Mouse (Mus musculus): ENCODE data around the gene Ltk. TPM values are rescaled to one million over a fixed set of nuclear protein-coding genes. Genes with fewer than 3 reads are reported as not detected.
A peak's percentile ranks its signal among the peaks of the same experiment; 100 is the strongest.

Gene Ltk
- polyA plus RNA-seq, 1 experiment from 2014 or later, result 0.29 TPM

DNA sequence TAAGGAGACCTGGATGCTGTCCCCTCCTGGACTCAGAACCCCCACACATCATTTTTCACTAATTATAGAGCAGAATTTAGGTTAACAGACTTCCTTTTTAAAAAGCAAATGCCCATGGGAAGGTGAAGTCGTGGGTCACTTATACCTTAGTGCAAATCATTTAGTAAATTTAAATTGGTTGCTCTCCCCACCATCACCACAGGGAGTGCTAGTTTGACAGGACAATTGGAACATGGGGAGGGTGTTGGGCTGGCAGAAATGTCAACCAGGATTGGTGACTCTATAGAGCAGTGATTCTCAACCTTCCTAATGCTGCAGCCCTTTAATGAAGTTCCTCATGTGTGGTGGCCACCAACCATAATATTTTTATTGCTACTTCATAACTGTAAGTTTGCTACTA lies 14.9 kb downstream of the Ltk start:
- H3K9ac ChIP-seq (ENCODE audit: low read length), result no peak overlapping the region
- peak; percentile 30 for DNase-seq (ENCODE audit: low spot score)

DNA sequence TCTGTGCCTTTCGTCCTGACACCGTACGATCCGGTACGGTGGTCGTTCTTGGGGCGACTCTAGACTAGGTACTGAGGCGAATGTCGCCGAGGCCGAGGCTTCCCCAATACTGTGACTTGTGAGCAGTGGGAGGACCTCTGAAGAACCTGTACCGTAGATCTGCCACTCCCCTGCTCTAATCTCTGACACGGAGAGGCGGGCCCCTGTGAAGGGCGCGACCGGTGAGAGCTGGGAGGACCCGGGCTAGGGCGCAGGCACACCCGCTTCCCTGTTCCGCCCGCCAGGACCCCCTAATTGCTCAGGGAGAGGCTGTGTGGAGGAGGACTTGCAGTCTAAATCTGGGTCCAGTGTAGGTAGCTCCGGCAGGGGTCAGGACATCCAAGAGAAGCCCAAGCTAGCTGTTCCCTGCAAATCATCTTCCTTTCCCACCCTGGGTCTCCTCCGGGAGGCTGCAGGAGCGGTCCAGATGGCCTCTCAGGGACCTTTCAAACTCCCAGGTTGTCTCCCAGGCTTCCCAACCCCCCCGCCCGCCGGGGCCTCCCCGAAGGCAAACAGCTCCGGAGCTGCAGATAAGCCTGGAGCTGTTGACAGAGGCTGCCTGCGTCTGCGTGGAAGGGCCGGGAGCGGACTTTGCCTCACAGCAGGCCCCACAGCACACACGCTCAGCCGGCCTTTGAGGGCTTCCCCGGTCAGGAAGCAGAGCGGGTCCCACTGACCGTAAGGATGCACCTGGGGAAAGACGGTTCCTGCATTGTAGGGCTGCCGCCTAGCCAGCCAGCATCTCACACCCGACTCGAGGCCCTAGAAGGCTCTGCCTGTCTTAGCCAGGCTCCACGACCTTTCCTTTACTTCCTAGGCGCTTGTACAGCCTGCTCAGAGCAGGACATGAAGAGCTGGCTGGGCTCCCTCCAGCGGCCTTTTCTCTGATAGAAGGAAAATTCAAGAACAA lies 15.8 kb downstream of the Ltk start:
- H3K27me3 ChIP-seq (replicated peaks; ENCODE audit: control insufficient read depth, insufficient read depth, low read length), result peaks cover 43% of the 10 kb centered on the region
- H3K4me3 ChIP-seq (ENCODE audit: low read depth, low read length), result peak overlapping the region; percentile 4; the same call in 1 of the 2 replicates
- peak overlapping the region; percentile 29 for H3K4me2 ChIP-seq (ENCODE audit: low read length)
- no peak overlapping the region for H3K27ac ChIP-seq (ENCODE audit: low read depth, low read length)
- H3K9ac ChIP-seq (ENCODE audit: low read length), result no peak overlapping the region
- WGBS, result 4% methylated on average over 45 of the region's 46 CpGs
- H3K9me3 ChIP-seq (replicated peaks; ENCODE audit: control insufficient read depth, low read length), result no peaks in the 10 kb centered on the region
- no peak for ATAC-seq
- peak; percentile 14 for DNase-seq (ENCODE audit: low spot score)
- H3K4me1 ChIP-seq (ENCODE audit: control insufficient read depth, insufficient read depth, low read length), result peaks cover 14% of the 10 kb centered on the region; the same call in 1 of the 2 replicates
- H3K36me3 ChIP-seq (ENCODE audit: control insufficient read depth, insufficient read depth, low read length), result no peaks in the 10 kb centered on the region

More for the DNA sequence above, 14.9 kb downstream of the Ltk start:
- 8% methylated on average over 1 of the region's 1 CpGs for WGBS
- Histone ChIP-seq H3K4me2 (ENCODE audit: low read length) (no peak overlapping the region), H3K4me3 (ENCODE audit: low read depth, low read length) (no peak overlapping the region), H3K27me3 (replicated peaks; ENCODE audit: control insufficient read depth, insufficient read depth, low read length) (peaks cover 43% of the 10 kb centered on the region), H3K27ac (ENCODE audit: low read depth, low read length) (no peak overlapping the region), H3K36me3 (ENCODE audit: control insufficient read depth, insufficient read depth, low read length) (no peaks in the 10 kb centered on the region), H3K4me1 (ENCODE audit: control insufficient read depth, insufficient read depth, low read length) (peaks cover 14% of the 10 kb centered on the region; the same call in 1 of the 2 replicates), H3K9me3 (replicated peaks; ENCODE audit: control insufficient read depth, low read length) (no peaks in the 10 kb centered on the region)
- ATAC-seq, result no peak

DNA sequence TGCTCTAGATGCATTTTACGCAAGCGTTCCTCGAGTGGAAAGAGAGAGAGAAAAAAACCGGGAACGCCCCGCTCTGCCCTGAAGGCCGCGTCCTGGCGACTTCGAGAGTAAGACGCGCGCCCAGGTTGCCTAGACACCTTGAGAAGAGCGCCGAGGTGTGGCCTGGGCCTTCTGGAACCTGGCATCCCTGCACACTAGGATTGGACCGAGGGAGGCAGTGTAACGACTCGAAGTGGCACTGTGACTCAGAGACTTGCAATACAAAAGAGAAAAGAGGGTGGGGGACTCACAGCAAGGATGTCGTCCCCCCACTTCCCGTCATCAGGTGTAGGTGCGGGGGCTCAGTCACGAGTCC lies 16.4 kb downstream of the Ltk start:
- DNase-seq (ENCODE audit: low spot score), result no peak
- H3K36me3 ChIP-seq (ENCODE audit: control insufficient read depth, insufficient read depth, low read length), result no peaks in the 10 kb centered on the region
- peaks cover 14% of the 10 kb centered on the region; the same call in 1 of the 2 replicates for H3K4me1 ChIP-seq (ENCODE audit: control insufficient read depth, insufficient read depth, low read length)
- H3K9me3 ChIP-seq (replicated peaks; ENCODE audit: control insufficient read depth, low read length), result no peaks in the 10 kb centered on the region
- H3K27me3 ChIP-seq (replicated peaks; ENCODE audit: control insufficient read depth, insufficient read depth, low read length), result peaks cover 43% of the 10 kb centered on the region
- 7% methylated on average over 22 of the region's 22 CpGs for WGBS
- peak overlapping the region; percentile 4; the same call in 1 of the 2 replicates for H3K4me3 ChIP-seq (ENCODE audit: low read depth, low read length)
- H3K9ac ChIP-seq (ENCODE audit: low read length), result no peak overlapping the region
- H3K4me2 ChIP-seq (ENCODE audit: low read length), result peak overlapping the region; percentile 13; the same call in 1 of the 2 replicates
- H3K27ac ChIP-seq (ENCODE audit: low read depth, low read length), result no peak overlapping the region
- no peak for ATAC-seq

DNA sequence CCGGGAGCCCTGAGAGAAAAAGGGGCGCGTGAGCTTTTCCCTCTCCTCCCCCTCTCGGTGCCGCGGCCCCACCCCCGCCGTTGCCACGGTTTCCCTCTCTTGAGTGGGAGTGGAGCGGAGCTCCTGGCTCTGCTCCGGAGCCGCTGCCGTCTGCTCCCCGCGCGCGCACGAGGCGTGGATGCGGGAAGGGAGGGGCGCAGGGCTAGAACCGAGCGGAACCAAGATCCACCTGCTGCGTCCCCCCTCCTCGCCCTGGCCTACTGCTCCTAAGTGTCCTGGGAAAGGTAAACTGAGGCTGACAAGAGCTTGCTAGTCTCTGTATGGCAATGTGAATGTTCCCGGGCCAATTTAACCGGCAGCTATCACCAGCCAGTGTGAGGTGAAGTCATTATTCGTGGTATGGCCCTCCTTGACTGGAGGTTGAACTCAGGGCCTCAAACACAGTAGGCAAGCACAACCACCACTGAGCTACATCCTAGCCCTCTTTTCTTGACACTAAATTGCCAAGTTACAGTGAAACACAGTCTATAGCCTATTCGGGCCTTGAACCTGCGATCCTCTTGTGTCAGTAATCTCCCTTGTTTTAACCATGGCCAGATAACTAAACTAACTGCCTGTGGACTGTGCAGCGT lies 16.9 kb downstream of the Ltk start:
- Histone ChIP-seq H3K27ac (ENCODE audit: low read depth, low read length) (no peak overlapping the region), H3K9ac (ENCODE audit: low read length) (no peak overlapping the region; the same call in 1 of the 2 replicates), H3K4me3 (ENCODE audit: low read depth, low read length) (peak overlapping the region; percentile 56), H3K27me3 (replicated peaks; ENCODE audit: control insufficient read depth, insufficient read depth, low read length) (peaks cover 43% of the 10 kb centered on the region), H3K4me2 (ENCODE audit: low read length) (peak overlapping the region; percentile 99), H3K36me3 (ENCODE audit: control insufficient read depth, insufficient read depth, low read length) (no peaks in the 10 kb centered on the region), H3K4me1 (ENCODE audit: control insufficient read depth, insufficient read depth, low read length) (peaks cover 14% of the 10 kb centered on the region; the same call in 1 of the 2 replicates), H3K9me3 (replicated peaks; ENCODE audit: control insufficient read depth, low read length) (no peaks in the 10 kb centered on the region)
- ATAC-seq (no peak), DNase-seq (ENCODE audit: low spot score) (no peak)
- 11% methylated on average over 18 of the region's 31 CpGs for WGBS

DNA sequence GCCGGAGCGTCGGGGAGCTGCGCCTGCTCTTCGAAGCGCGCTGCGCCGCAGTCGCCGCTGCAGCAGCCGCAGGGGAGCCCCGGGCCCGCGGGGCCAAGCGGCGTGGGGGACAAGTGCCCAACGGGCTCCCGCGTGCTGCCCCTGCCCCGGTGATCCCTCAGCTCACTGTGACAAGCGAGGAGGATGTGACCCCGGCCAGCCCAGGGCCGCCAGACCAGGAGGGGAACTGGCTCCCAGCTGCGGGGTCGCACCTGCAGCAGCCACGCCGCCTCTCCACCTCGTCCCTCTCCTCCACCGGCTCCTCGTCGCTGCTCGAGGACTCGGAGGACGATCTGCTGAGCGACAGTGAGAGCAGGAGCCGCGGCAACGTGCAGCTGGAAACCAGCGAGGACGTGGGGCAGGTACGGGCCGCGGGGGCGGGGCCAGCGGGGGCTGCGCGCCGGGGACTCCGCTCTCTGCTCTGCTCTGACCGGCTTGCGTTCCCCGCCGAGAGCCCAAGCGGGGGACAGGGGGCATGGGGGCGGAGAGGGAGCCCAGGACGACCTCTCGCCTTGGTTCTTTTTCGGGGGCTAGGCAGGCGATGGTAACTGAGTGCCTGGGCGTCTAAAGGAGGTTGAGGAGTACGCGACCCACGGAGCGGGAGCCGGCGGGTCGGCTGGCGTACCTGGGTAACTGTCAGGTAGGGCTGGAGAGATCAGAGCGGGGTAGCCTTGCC lies 17.6 kb downstream of the Ltk start:
- Histone ChIP-seq H3K9me3 (replicated peaks; ENCODE audit: control insufficient read depth, low read length) (no peaks in the 10 kb centered on the region), H3K4me1 (ENCODE audit: control insufficient read depth, insufficient read depth, low read length) (peaks cover 14% of the 10 kb centered on the region; the same call in 1 of the 2 replicates), H3K36me3 (ENCODE audit: control insufficient read depth, insufficient read depth, low read length) (no peaks in the 10 kb centered on the region), H3K9ac (ENCODE audit: low read length) (peak overlapping the region; percentile 56), H3K4me3 (ENCODE audit: low read depth, low read length) (peak overlapping the region; percentile 56), H3K4me2 (ENCODE audit: low read length) (peak overlapping the region; percentile 99), H3K27ac (ENCODE audit: low read depth, low read length) (no peak overlapping the region), H3K27me3 (replicated peaks; ENCODE audit: control insufficient read depth, insufficient read depth, low read length) (peaks cover 43% of the 10 kb centered on the region)
- no peak for DNase-seq (ENCODE audit: low spot score)
- WGBS, result under 1% methylated on average over 68 of the region's 70 CpGs
- peak; percentile 29 for ATAC-seq

DNA sequence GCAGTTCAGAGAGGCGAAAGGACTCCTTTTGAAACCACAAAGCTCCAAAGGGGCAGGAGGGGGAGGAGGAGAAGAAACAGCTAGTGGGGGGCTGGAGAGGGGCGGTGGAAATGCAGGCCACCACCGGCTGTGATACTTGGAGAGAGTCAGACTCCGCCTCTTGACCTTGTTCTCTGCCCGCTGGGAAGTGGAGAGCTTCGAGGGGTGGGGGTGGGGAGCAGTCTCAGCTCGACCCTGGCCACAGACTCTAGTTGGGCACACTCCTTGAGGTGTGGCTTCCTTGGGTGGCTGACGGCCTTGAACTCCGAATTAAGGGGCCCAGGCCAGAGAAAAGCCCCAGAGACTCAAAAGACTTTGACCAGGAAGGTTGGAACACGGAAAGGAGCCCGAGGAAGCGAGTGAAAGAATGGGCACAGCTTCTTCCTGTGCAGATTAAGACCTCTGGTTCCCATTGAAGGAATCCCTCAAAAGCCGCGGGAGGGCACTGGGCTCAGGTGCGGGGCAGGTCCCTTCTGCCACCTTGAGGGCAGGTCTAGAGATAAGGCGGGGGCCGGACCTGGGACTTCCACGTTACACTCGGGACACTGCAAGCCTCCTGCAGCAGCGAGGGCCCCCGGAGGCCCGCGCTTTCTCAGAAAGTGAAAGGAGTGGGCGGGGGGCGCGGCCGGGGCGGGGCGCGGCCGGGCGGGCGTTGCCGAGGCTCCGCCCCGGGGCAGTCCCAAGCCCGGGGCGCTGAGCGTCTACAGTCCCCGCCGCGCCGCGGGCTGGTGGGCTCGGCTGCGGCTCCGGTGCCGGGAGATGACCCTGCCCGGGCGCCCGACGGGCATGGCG lies 18.4 kb downstream of the Ltk start, which contains the start of gene Itpka:
Gene Itpka, plus strand, starts transcription at position 757 of the 831 bp plus-strand sequence.
- Histone ChIP-seq H3K4me1 (ENCODE audit: control insufficient read depth, insufficient read depth, low read length) (peaks cover 14% of the 10 kb centered on the region; the same call in 1 of the 2 replicates), H3K4me3 (ENCODE audit: low read depth, low read length) (peak within 1 kb of the TSS; percentile 56), H3K36me3 (ENCODE audit: control insufficient read depth, insufficient read depth, low read length) (no peaks in the 10 kb centered on the region), H3K9me3 (replicated peaks; ENCODE audit: control insufficient read depth, low read length) (no peaks in the 10 kb centered on the region), H3K4me2 (ENCODE audit: low read length) (peak within 1 kb of the TSS; percentile 99), H3K9ac (ENCODE audit: low read length) (peak within 1 kb of the TSS; percentile 56), H3K27ac (ENCODE audit: low read depth, low read length) (peak within 1 kb of the TSS; percentile 14; the same call in 1 of the 2 replicates), H3K27me3 (replicated peaks; ENCODE audit: control insufficient read depth, insufficient read depth, low read length) (peaks cover 43% of the 10 kb centered on the region)
- WGBS, result under 1% methylated on average over 49 of the region's 53 CpGs
- peak; percentile 72 for DNase-seq (ENCODE audit: low spot score)
- ATAC-seq, result peak; percentile 86

DNA sequence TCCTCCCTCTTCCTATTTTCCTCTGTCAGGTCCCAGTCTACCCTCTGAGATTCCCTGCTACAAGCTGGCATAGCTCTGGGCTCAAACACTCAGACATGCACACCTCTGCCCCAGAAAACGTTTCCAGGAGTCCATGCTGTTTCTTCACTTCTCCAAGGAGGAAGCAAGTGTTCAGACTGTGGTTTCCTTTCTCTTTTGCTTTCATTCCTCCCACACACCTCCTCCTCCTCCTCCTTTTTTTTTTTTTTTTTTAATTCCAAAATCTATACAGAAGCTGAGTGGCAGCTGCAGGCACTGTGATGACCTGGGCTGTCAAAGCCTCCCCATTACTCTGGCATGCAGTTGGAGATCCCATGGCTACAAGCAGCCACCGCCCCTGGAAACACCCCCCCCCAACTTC lies 19.7 kb downstream of the Ltk start:
- Histone ChIP-seq H3K9me3 (replicated peaks; ENCODE audit: control insufficient read depth, low read length) (no peaks in the 10 kb centered on the region), H3K36me3 (ENCODE audit: control insufficient read depth, insufficient read depth, low read length) (peaks cover 5% of the 10 kb centered on the region; the same call in 1 of the 2 replicates), H3K27me3 (replicated peaks; ENCODE audit: control insufficient read depth, insufficient read depth, low read length) (peaks cover 40% of the 10 kb centered on the region), H3K4me1 (ENCODE audit: control insufficient read depth, insufficient read depth, low read length) (peaks cover 14% of the 10 kb centered on the region; the same call in 1 of the 2 replicates), H3K27ac (ENCODE audit: low read depth, low read length) (no peak overlapping the region), H3K4me2 (ENCODE audit: low read length) (no peak overlapping the region), H3K9ac (ENCODE audit: low read length) (no peak overlapping the region), H3K4me3 (ENCODE audit: low read depth, low read length) (no peak overlapping the region)
- WGBS, result 13% methylated on average over 2 of the region's 2 CpGs
- DNase-seq (ENCODE audit: low spot score) (no peak), ATAC-seq (no peak)

DNA sequence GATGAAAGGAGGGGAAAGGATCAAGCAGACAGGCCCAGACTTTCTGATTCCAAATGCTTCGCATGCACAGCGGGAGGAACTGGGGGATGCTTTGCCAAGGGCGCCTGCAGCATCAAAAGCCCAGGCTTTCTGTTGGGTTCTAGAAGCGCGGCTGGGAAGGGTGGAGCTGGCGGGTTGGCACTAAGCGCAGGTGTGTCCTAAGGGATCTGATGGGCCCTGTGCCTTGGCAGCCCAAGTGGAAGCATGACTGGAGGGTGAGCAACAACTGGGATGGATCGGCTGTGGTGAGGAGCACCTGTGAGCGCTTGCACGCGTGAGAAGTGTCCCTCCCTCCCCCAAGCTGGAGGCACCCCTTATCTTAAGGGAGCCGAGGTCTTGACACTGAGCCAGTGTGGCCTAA lies 23.1 kb downstream of the Ltk start:
- DNase-seq (ENCODE audit: low spot score) (no peak), ATAC-seq (no peak)
- Histone ChIP-seq H3K4me1 (ENCODE audit: control insufficient read depth, insufficient read depth, low read length) (0 out of 2 replicates have a peak, but pooled peaks cover 5% of the 10 kb centered on the region), H3K4me2 (ENCODE audit: low read length) (no peak overlapping the region), H3K36me3 (ENCODE audit: control insufficient read depth, insufficient read depth, low read length) (peaks cover 37% of the 10 kb centered on the region), H3K9me3 (replicated peaks; ENCODE audit: control insufficient read depth, low read length) (no peaks in the 10 kb centered on the region), H3K9ac (ENCODE audit: low read length) (no peak overlapping the region), H3K4me3 (ENCODE audit: low read depth, low read length) (no peak overlapping the region), H3K27me3 (replicated peaks; ENCODE audit: control insufficient read depth, insufficient read depth, low read length) (0 out of 2 replicates have a peak, but pooled peaks cover 6% of the 10 kb centered on the region), H3K27ac (ENCODE audit: low read depth, low read length) (no peak overlapping the region)
- WGBS, result 21% methylated on average over 12 of the region's 12 CpGs

All from forebrain, embryonic 14.5 days (tissue).